Mouse (Mus musculus) cerebellum, adult 9-10 months (tissue): Measurements from ENCODE around the gene Pex5.

ENCODE experiments used
- DNase-seq: peaks from one replicate; pipeline ENCODE4 v3.0.0; 2022

Gene Pex5

GRCm38 (mm10) chr6:124353246-124353645 lies 61.6 kb downstream of the Pex5 start:
- no peak for DNase-seq
